Mouse (Mus musculus) erythroblast, embryonic 14.5 days (primary cell): ENCODE measurements around the gene Msantd2.

ENCODE experiments used
- GATA1 ChIP-seq: IDR thresholded peaks from 2 replicates; pipeline ENCODE4 v1.6.1; 2012; ENCODE audit warnings: low read length, inconsistent platforms, mixed read lengths
- TAL1 ChIP-seq: IDR thresholded peaks from 3 replicates; pipeline ENCODE4 v1.6.1; 2012; ENCODE audit warnings: low read length, inconsistent platforms, mixed read lengths

- TF ChIP-seq GATA1 (no peak), TAL1 (no peak)
These were observed 65.2 kb downstream of the Msantd2 start for GRCm38 (mm10) chr9:37554279-37554678.
